Mouse (Mus musculus): Measurements from ENCODE around the gene Slc25a35. TPM values are rescaled to one million over a fixed set of nuclear protein-coding genes. Genes with fewer than 3 reads are reported as not detected.
"Not testable (repeated sequence)": the region's sequence is repeated elsewhere in the genome, so short reads cannot be mapped to it uniquely, and the experiment has no call there.

The Slc25a35 gene
- 10 to 100 TPM; 28.5 to 32.9 TPM for total RNA-seq (2021)
- long read RNA-seq, experiment 1, transcript Slc25a35-202 (5 exons, 1,828 nt): major isoform, 11 of 22 reads
- long read RNA-seq, experiment 1, partial matches to known transcripts: 0 of 22 reads
- long read RNA-seq, experiment 1, other reads (novel, unspliced or antisense): 11 of 22 reads
- long read RNA-seq, experiment 2, transcript Slc25a35-202 (5 exons, 1,828 nt): major isoform, 12 of 18 reads
- long read RNA-seq, experiment 2, partial matches to known transcripts: 3 of 18 reads
- long read RNA-seq, experiment 2, other reads (novel, unspliced or antisense): 2 of 18 reads

GRCm38 (mm10) chr11:68967337-68968282, at the start of gene Slc25a35:
Gene Slc25a35 (plus strand): TSS chr11:68968131.
- peak; percentile 95 for DNase-seq

- no peak for DNase-seq
These were observed 44.7 kb upstream of the Slc25a35 start for GRCm38 (mm10) chr11:68923191-68923590.

- no peak for DNase-seq
These were observed 43.2 kb upstream of the Slc25a35 start for GRCm38 (mm10) chr11:68924749-68925148.

- DNase-seq: no peak
These were observed 41.0 kb upstream of the Slc25a35 start, which contains the start of gene Odf4 for GRCm38 (mm10) chr11:68926981-68927380. Gene Odf4 (minus strand): TSS chr11:68927081.

- no peak for DNase-seq
These were observed 38.0 kb upstream of the Slc25a35 start for GRCm38 (mm10) chr11:68929947-68930346.

GRCm38 (mm10) chr11:68933885-68934507, 33.9 kb upstream of the Slc25a35 start:
- DNase-seq: no peak

GRCm38 (mm10) chr11:68936951-68937350, 31.0 kb upstream of the Slc25a35 start:
- DNase-seq: not testable (repeated sequence)

GRCm38 (mm10) chr11:68939451-68940304, 28.3 kb upstream of the Slc25a35 start:
- peak; percentile 90 for DNase-seq

- no peak for DNase-seq
These were observed 27.4 kb upstream of the Slc25a35 start for GRCm38 (mm10) chr11:68940516-68940915.

GRCm38 (mm10) chr11:68942731-68943130, 25.2 kb upstream of the Slc25a35 start:
- no peak for DNase-seq

GRCm38 (mm10) chr11:68945245-68945644, 22.7 kb upstream of the Slc25a35 start:
- no peak for DNase-seq

GRCm38 (mm10) chr11:68946001-68946400, 21.9 kb upstream of the Slc25a35 start:
- no peak for DNase-seq

- no peak for DNase-seq
These were observed 21.0 kb upstream of the Slc25a35 start for GRCm38 (mm10) chr11:68946806-68947440.

- DNase-seq: no peak
These were observed 20.4 kb upstream of the Slc25a35 start for GRCm38 (mm10) chr11:68947542-68947993.

- no peak for DNase-seq
These were observed 14.0 kb upstream of the Slc25a35 start for GRCm38 (mm10) chr11:68953903-68954302.

- DNase-seq: no peak
These were observed 13.5 kb upstream of the Slc25a35 start for GRCm38 (mm10) chr11:68954408-68954807.

- DNase-seq: no peak
These were observed 12.5 kb upstream of the Slc25a35 start for GRCm38 (mm10) chr11:68955473-68955872.

- DNase-seq: no peak
These were observed 11.8 kb upstream of the Slc25a35 start for GRCm38 (mm10) chr11:68956107-68956506.

GRCm38 (mm10) chr11:68956697-68957096, 11.2 kb upstream of the Slc25a35 start:
- DNase-seq: no peak

GRCm38 (mm10) chr11:68957308-68957707, 10.6 kb upstream of the Slc25a35 start, which contains the start of gene Arhgef15:
Gene Arhgef15 (minus strand): TSS chr11:68957480.
- DNase-seq: no peak

- no peak for DNase-seq
These were observed 10.0 kb upstream of the Slc25a35 start for GRCm38 (mm10) chr11:68957971-68958370.

Measured in adrenal gland, postnatal 10 days (tissue).